Mouse (Mus musculus): ENCODE results near the gene Srd5a3. TPM values are rescaled to one million over a fixed set of nuclear protein-coding genes. Genes with fewer than 3 reads are reported as not detected.

Srd5a3 gene
- total RNA-seq, 2 experiments from 2014 or later, result 8.2 TPM

DNA sequence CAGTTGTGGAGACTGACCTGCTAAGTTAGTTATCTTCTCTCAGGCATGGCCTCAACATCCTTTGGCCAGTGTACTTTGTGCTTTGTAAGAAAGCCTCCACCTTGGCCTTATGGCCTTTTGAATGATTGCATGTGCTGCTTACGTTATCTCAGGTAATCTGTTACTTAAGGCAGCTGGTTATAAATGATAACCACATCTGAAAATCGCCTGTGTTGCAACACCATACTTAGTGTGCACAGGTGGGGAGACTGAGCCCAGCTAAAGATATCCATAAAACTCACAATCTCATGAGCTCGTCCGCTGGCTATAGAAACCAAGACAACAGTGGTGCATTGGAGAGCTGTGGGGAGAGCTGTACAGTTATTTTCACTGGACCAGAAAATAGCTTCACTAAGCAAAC lies 50.5 kb downstream of the Srd5a3 start:
- no peak for DNase-seq

DNA sequence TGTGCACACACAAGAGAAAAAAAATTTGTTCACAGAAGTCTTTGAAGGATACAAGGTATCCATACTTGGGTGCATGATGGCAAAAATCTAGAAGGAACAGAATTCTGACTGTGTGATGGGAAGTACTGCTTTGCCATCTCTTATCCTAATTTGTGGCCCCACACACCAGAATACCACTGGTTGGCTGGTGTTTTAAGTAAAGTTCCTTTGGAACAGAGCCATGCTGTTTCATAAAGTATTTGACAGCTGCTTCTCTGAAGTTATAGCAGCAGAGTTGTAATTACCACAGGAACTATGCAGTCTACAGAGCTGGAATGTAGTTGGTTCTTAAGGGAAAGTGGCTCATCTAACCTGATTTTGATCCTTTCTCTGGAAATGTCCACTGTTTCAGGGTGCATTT lies 53.0 kb downstream of the Srd5a3 start:
- DNase-seq, result no peak

DNA sequence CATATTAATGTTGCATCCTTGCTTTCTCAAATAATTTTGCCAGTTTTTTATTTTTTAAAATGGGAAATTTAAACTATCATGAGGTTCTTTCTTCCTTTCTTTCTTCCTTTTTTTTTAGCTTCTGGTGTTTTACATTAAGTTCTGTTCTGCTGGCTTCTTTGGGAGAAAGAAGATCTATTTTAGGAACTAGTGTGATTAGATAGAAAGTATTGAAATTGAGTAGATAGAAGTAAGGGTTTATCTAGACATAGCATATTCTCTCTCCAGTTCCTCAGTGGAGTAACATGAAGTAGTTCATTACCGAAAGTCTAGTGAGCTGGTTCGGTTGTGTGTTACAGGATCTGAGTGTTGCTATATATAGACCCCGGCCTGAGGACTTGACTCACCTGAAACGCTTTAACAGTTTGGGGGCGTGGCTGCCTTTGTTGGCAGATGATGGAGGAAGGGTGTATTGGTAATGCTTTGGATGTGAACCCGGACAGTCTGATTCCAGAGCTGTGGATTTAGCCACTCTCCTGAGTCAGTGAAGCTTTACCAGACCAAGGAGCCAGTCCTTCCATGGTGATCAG lies 54.4 kb downstream of the Srd5a3 start:
- DNase-seq, result no peak

DNA sequence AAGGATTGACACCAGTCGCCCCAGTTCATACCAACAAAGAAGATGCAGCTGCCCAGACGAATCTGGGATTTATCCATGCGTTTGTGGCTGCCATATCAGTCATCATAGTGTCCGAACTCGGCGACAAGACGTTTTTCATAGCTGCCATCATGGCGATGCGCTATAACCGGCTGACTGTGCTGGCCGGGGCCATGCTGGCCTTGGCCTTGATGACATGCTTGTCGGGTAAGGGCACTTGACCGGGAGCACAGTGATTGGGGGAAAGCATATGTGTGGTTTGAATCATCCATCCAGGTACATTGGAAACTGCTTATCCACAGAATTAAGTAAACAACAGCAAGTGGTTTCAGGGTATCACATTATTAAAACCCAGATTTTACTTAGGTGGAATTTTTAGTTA lies 59.3 kb downstream of the Srd5a3 start:
- no peak for DNase-seq

DNA sequence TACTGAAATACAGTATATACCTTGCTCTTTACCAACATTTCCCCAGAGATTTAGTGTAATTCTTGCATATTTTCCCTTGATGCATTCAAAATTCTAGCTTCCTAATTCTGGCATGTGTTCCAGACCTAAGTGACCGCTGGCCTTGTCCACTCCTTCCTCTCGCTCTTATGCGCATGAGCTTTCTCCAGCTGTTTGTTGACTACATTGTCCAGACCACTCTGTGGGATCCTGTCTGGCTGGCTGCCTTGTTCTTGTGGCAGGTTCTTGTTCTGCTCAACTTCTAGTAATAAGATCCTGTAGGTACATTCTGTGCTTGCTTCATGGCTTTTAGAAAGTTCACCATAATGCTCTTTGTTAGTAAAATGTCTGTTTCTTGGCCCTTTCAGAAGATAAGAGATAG lies 63.1 kb downstream of the Srd5a3 start:
- peak in 1 of 2 experiments; percentile 33 for DNase-seq

Other genes with a start within 250 kb of the Srd5a3 start
- gene Kdr, start 161.8 kb upstream of the Srd5a3 start, total RNA-seq (2021), result 10 to 100 TPM; 48.5 to 69.9 TPM
- gene Tmem165, start 43.6 kb downstream of the Srd5a3 start, total RNA-seq (2021), result 10 to 100 TPM; 17.7 TPM
- gene Clock, start 164.5 kb downstream of the Srd5a3 start, total RNA-seq (2021), result 10 to 100 TPM; 29.1 to 33.9 TPM
- gene Pdcl2, start 190.9 kb downstream of the Srd5a3 start, total RNA-seq (2021), result not detected
- gene Nmu, start 223.5 kb downstream of the Srd5a3 start, total RNA-seq (2021), result not detected

Data from heart, adult 18-20 months (tissue).